Mouse (Mus musculus): Measurements from ENCODE around the gene Cd6. TPM values are rescaled to one million over a fixed set of nuclear protein-coding genes. Genes with fewer than 3 reads are reported as not detected.

Cd6 gene
- total and polyA plus RNA-seq, 3 experiments: not detected

GRCm38 (mm10) chr19:10821319-10821718, 8.5 kb downstream of the Cd6 start:
- Histone ChIP-seq H3K9ac (ENCODE audit: control insufficient read depth, low read depth, low read length, poor library complexity, severe bottlenecking) (no peak overlapping the region), H3K27ac (ENCODE audit: control insufficient read depth, low read depth, low read length) (no peak overlapping the region), H3K27me3 (ENCODE audit: control insufficient read depth in 1 of 2, insufficient read depth in 2 of 2, low read length in 2 of 2) (peaks cover 1 to 2% of the 10 kb centered on the region in 2 experiments; a peak in 2 of 4 replicates), H3K9me3 (replicated peaks; ENCODE audit: insufficient read depth, low read length) (no peaks in the 10 kb centered on the region), H3K79me2 (ENCODE audit: control insufficient read depth, insufficient read depth, low read length, poor library complexity) (no peaks in the 10 kb centered on the region), H3K4me3 (ENCODE audit: control insufficient read depth in 1 of 2, insufficient read depth in 1 of 2, low read depth in 2 of 2, low read length in 2 of 2) (no peak overlapping the region), H3K36me3 (ENCODE audit: control insufficient read depth in 1 of 2, insufficient read depth in 2 of 2, low read length in 2 of 2) (no peaks in the 10 kb centered on the region), H3K4me1 (ENCODE audit: control insufficient read depth in 1 of 2, insufficient read depth in 2 of 2, low read length in 2 of 2) (no peaks in the 10 kb centered on the region)
- TF ChIP-seq MYC (IDR thresholded peaks at IDR 0.05; ENCODE audit: low read depth, low read length) (no peak), E2F4 (IDR thresholded peaks at IDR 0.05; ENCODE audit: borderline replicate concordance, low read depth, low read length) (no peak), POLR2AphosphoS5 (IDR thresholded peaks at IDR 0.05; ENCODE audit: borderline replicate concordance, low read depth, low read length) (no peak), CTCF (IDR thresholded peaks at IDR 0.05 in 2 of 3, conservative IDR thresholded peaks at IDR 0.05 in 1 of 3; ENCODE audit: control insufficient read depth in 1 of 3, insufficient read depth in 1 of 3, low read depth in 2 of 3, low read length in 3 of 3, poor library complexity in 1 of 3, severe bottlenecking in 1 of 3) (no peak), SMC3 (IDR thresholded peaks at IDR 0.05; ENCODE audit: low read depth, low read length) (no peak), ZMIZ1 (IDR thresholded peaks at IDR 0.05; ENCODE audit: low read depth, low read length) (no peak), HCFC1 (IDR thresholded peaks at IDR 0.05; ENCODE audit: low read depth, low read length) (no peak), ZC3H11A (IDR thresholded peaks at IDR 0.05; ENCODE audit: low read depth, low read length) (no peak), UBTF (IDR thresholded peaks at IDR 0.05; ENCODE audit: borderline replicate concordance, insufficient read depth, low read depth, low read length) (no peak), ELF1 (IDR thresholded peaks at IDR 0.05; ENCODE audit: low read depth, low read length) (no peak), EP300 (IDR thresholded peaks at IDR 0.05; ENCODE audit: low read depth in 1 of 2, low read length in 2 of 2) (no peak), JUND (IDR thresholded peaks at IDR 0.05; ENCODE audit: low read depth, low read length) (no peak), KAT2A (conservative IDR thresholded peaks at IDR 0.05; ENCODE audit: low read depth, low read length) (no peak), ZNF384 (IDR thresholded peaks at IDR 0.05; ENCODE audit: low read depth, low read length) (no peak)
- no peak for DNase-seq (ENCODE audit: low read depth, low spot score)

GRCm38 (mm10) chr19:10818217-10818946, 11.5 kb downstream of the Cd6 start:
- TF ChIP-seq USF1 (IDR thresholded peaks at IDR 0.05; ENCODE audit: low read depth, low read length): no peak
- TF ChIP-seq MYC (IDR thresholded peaks at IDR 0.05; ENCODE audit: low read depth, low read length): no peak
- TF ChIP-seq POLR2AphosphoS2 (IDR thresholded peaks at IDR 0.05; ENCODE audit: low read length): no peak
- no peak for TF ChIP-seq SMC3 (IDR thresholded peaks at IDR 0.05; ENCODE audit: low read depth, low read length)
- TF ChIP-seq USF2 (IDR thresholded peaks at IDR 0.05; ENCODE audit: borderline replicate concordance in 1 of 2, insufficient read depth in 1 of 2, low read depth in 1 of 2, low read length in 2 of 2): no peak
- TF ChIP-seq MAX (IDR thresholded peaks at IDR 0.05; ENCODE audit: low read length): no peak
- no peak for TF ChIP-seq MEF2A (IDR thresholded peaks at IDR 0.05; ENCODE audit: extremely low read depth, insufficient replicate concordance, low read depth, low read length, poor library complexity, severe bottlenecking)
- TF ChIP-seq ZKSCAN1 (IDR thresholded peaks at IDR 0.05; ENCODE audit: low read depth, low read length): no peak
- no peak for TF ChIP-seq GABPA (IDR thresholded peaks at IDR 0.05; ENCODE audit: low read depth, low read length)
- TF ChIP-seq GATA1 (IDR thresholded peaks at IDR 0.05; ENCODE audit: low read depth, low read length): no peak
- TF ChIP-seq TCF12 (IDR thresholded peaks at IDR 0.05; ENCODE audit: low read depth, low read length): no peak
- TF ChIP-seq JUND (IDR thresholded peaks at IDR 0.05; ENCODE audit: low read depth, low read length): no peak
- no peak for TF ChIP-seq NRF1 (IDR thresholded peaks at IDR 0.05; ENCODE audit: insufficient read depth, low read depth, low read length, poor library complexity, severe bottlenecking)
- TF ChIP-seq RAD21 (IDR thresholded peaks at IDR 0.05; ENCODE audit: low read depth, low read length): no peak
- TF ChIP-seq TAL1 (IDR thresholded peaks at IDR 0.05; ENCODE audit: low read length): no peak
- TF ChIP-seq BHLHE40 (IDR thresholded peaks at IDR 0.05; ENCODE audit: borderline replicate concordance, low read depth, low read length): no peak
- no peak for TF ChIP-seq MAFK (IDR thresholded peaks at IDR 0.05; ENCODE audit: borderline replicate concordance, low read depth, low read length)
- TF ChIP-seq POLR2A (IDR thresholded peaks at IDR 0.05; ENCODE audit: control insufficient read depth in 1 of 2, insufficient read depth in 1 of 2, low read depth in 1 of 2, low read length in 2 of 2, poor library complexity in 1 of 2): no peak
- no peak for TF ChIP-seq ZC3H11A (IDR thresholded peaks at IDR 0.05; ENCODE audit: low read depth, low read length)
- no peaks in the 10 kb centered on the region for H3K36me3 ChIP-seq (ENCODE audit: control insufficient read depth in 1 of 2, insufficient read depth in 2 of 2, low read length in 2 of 2)

More at GRCm38 (mm10) chr19:10818217-10818946, 11.5 kb downstream of the Cd6 start:
- no peaks in the 10 kb centered on the region for H3K4me1 ChIP-seq (ENCODE audit: control insufficient read depth in 1 of 2, insufficient read depth in 2 of 2, low read length in 2 of 2)
- no peak overlapping the region for H3K27ac ChIP-seq (ENCODE audit: control insufficient read depth, low read depth, low read length)
- no peak for DNase-seq (ENCODE audit: low read depth, low spot score)
- H3K79me2 ChIP-seq (ENCODE audit: control insufficient read depth, insufficient read depth, low read length, poor library complexity): no peaks in the 10 kb centered on the region
- no peak overlapping the region for H3K9ac ChIP-seq (ENCODE audit: control insufficient read depth, low read depth, low read length, poor library complexity, severe bottlenecking)
- H3K27me3 ChIP-seq (ENCODE audit: control insufficient read depth in 1 of 2, insufficient read depth in 2 of 2, low read length in 2 of 2): no peaks in the 10 kb centered on the region; a peak in 3 of 4 replicates
- no peak overlapping the region for H3K4me3 ChIP-seq (ENCODE audit: control insufficient read depth in 1 of 2, insufficient read depth in 1 of 2, low read depth in 2 of 2, low read length in 2 of 2)
- H3K9me3 ChIP-seq (replicated peaks; ENCODE audit: insufficient read depth, low read length): no peaks in the 10 kb centered on the region
